Mouse (Mus musculus): ENCODE results near the gene Slc22a27.
"Not testable (repeated sequence)": the region's sequence is repeated elsewhere in the genome, so short reads cannot be mapped to it uniquely, and the experiment has no call there.

DNA sequence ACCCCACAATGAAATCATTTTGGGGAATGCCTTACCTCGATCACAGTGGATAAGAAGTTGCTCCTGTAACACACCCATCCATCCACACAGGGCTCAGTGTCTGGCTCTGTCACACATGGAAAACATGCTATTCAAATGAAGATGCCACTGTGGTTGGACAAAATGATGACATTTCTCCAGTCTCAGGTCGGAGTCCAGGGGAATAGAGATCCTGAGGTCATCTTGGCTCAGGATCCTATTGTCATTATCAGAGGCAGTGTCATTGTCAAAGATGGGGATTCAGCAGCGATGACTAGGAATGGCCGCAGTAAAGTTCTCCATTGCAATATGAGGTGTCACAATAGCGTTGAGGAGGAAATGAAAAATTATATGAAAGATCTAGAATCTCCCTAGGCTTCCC, at the start of gene Slc22a27:
- TF ChIP-seq CTCF, EP300 (IDR thresholded peaks at IDR 0.05): not testable (repeated sequence)
